Mouse (Mus musculus) kidney, embryonic 16.5 days (tissue): ENCODE measurements around the gene Cyb5r2. TPM values are rescaled to one million over a fixed set of nuclear protein-coding genes. Genes with fewer than 3 reads are reported as not detected.
A peak's percentile ranks its signal among the peaks of the same experiment; 100 is the strongest.

Experiments used
- ATAC-seq: fragments of 200-750 bp; cut with Nextera tagmentation; 2 replicates; pipeline ENCODE4 v1.8.0; 2017; ENCODE audit warnings: moderate TSS enrichment; ENCODE audit not compliant: low FRiP score, low TSS enrichment
- H3K27ac ChIP-seq: fragments of 300-500 bp; sonication (generic); 2 replicates; pipeline ENCODE4 v1.5.1; 2014; ENCODE audit warnings: low read length
- H3K27me3 ChIP-seq: fragments of 300-500 bp; sonication (generic); 2 replicates; pipeline ENCODE4 v1.6.1; 2014; ENCODE audit warnings: low read length, control low read depth, mixed read lengths; ENCODE audit not compliant: insufficient read depth
- H3K36me3 ChIP-seq: fragments of 300-500 bp; sonication (generic); 2 replicates; pipeline ENCODE4 v1.6.1; 2014; ENCODE audit warnings: low read length, control low read depth, mixed read lengths; ENCODE audit not compliant: insufficient read depth
- H3K4me1 ChIP-seq: fragments of 300-500 bp; sonication (generic); 2 replicates; pipeline ENCODE4 v1.6.1; 2014; ENCODE audit warnings: low read length, control low read depth, mixed read lengths; ENCODE audit not compliant: insufficient read depth
- H3K4me2 ChIP-seq: fragments of 300-500 bp; sonication (generic); replicated peaks from 2 replicates; pipeline ENCODE4 v1.6.1; 2014; ENCODE audit warnings: low read depth, low read length
- H3K4me3 ChIP-seq: fragments of 300-500 bp; sonication (generic); 2 replicates; pipeline ENCODE4 v1.5.1; 2014; ENCODE audit warnings: mild to moderate bottlenecking, low read length
- H3K9ac ChIP-seq: fragments of 300-500 bp; sonication (generic); replicated peaks from 2 replicates; pipeline ENCODE4 v1.6.1; 2014; ENCODE audit warnings: low read length
- H3K9me3 ChIP-seq: fragments of 300-500 bp; sonication (generic); 2 replicates; pipeline ENCODE4 v1.6.1; 2016; ENCODE audit warnings: low read length, control low read depth
- WGBS: fragments of 180-500 bp; shearing (Covaris S2); extraction: QIAGEN DNeasy Blood & Tissue Kit; methylation state at CpG from one replicate; pipeline ENCODE4 v1.1.7; 2014; 5-methylcytosine and 5-hydroxymethylcytosine counted together
- polyA plus RNA-seq: library from polyadenylated mRNA; unstranded; fragments of >200 nt; fragmentation: Nextera tagmentation; extraction: Ambion mirVana; gene quantifications from 2 replicates; pipeline ENCODE4 v1.2.1, GENCODE M21; 2015

Cyb5r2 gene
- polyA plus RNA-seq, 1 experiment from 2014 or later, result 0.22 TPM

GRCm38 (mm10) chr7:107733162-107733561, 24.7 kb downstream of the Cyb5r2 start:
- Histone ChIP-seq H3K27me3 (no peaks in the 10 kb centered on the region), H3K36me3 (peaks cover 8% of the 10 kb centered on the region; the same call in 1 of the 2 replicates), H3K4me2 (no peak overlapping the region), H3K4me3 (no peak overlapping the region), H3K9ac (no peak overlapping the region), H3K4me1 (no peaks in the 10 kb centered on the region), H3K9me3 (no peaks in the 10 kb centered on the region), H3K27ac (no peak overlapping the region)
- ATAC-seq, result no peak
- WGBS, result 72% methylated on average over 2 of the region's 2 CpGs

- Histone ChIP-seq H3K9ac (no peak overlapping the region), H3K27ac (no peak overlapping the region), H3K36me3 (peaks cover 8% of the 10 kb centered on the region; the same call in 1 of the 2 replicates), H3K4me3 (no peak overlapping the region), H3K4me2 (no peak overlapping the region), H3K27me3 (no peaks in the 10 kb centered on the region), H3K4me1 (peaks cover 5% of the 10 kb centered on the region; the same call in 1 of the 2 replicates), H3K9me3 (no peaks in the 10 kb centered on the region)
- ATAC-seq, result no peak
- 84% methylated on average over 9 of the region's 10 CpGs for WGBS
Measured at GRCm38 (mm10) chr7:107730587-107730986, 27.2 kb downstream of the Cyb5r2 start.

GRCm38 (mm10) chr7:107727538-107727937, 30.3 kb downstream of the Cyb5r2 start:
- WGBS, result 38% methylated on average over 3 of the region's 3 CpGs

GRCm38 (mm10) chr7:107722536-107722935, 35.3 kb downstream of the Cyb5r2 start:
- no peak overlapping the region for H3K4me3 ChIP-seq
- no peak overlapping the region for H3K4me2 ChIP-seq
- no peaks in the 10 kb centered on the region for H3K9me3 ChIP-seq
- no peaks in the 10 kb centered on the region for H3K27me3 ChIP-seq
- H3K4me1 ChIP-seq, result peaks cover 1% of the 10 kb centered on the region; the same call in 1 of the 2 replicates
- no peak overlapping the region for H3K27ac ChIP-seq
- H3K36me3 ChIP-seq, result peaks cover 5% of the 10 kb centered on the region; the same call in 1 of the 2 replicates
- WGBS, result 93% methylated on average over 4 of the region's 4 CpGs
- H3K9ac ChIP-seq, result no peak overlapping the region
- ATAC-seq, result no peak

More at GRCm38 (mm10) chr7:107727538-107727937, 30.3 kb downstream of the Cyb5r2 start:
- no peaks in the 10 kb centered on the region for H3K27me3 ChIP-seq
- H3K27ac ChIP-seq, result no peak overlapping the region
- no peaks in the 10 kb centered on the region for H3K9me3 ChIP-seq
- no peak overlapping the region for H3K4me3 ChIP-seq
- H3K9ac ChIP-seq, result no peak overlapping the region
- peaks cover 5% of the 10 kb centered on the region; the same call in 1 of the 2 replicates for H3K4me1 ChIP-seq
- no peak overlapping the region for H3K4me2 ChIP-seq
- no peak for ATAC-seq
- H3K36me3 ChIP-seq, result peaks cover 13% of the 10 kb centered on the region; the same call in 1 of the 2 replicates

GRCm38 (mm10) chr7:107720771-107721170, 37.1 kb downstream of the Cyb5r2 start:
- H3K9ac ChIP-seq, result no peak overlapping the region
- H3K27me3 ChIP-seq, result no peaks in the 10 kb centered on the region
- no peak overlapping the region for H3K27ac ChIP-seq
- H3K4me2 ChIP-seq, result no peak overlapping the region
- ATAC-seq, result no peak
- peaks cover 5% of the 10 kb centered on the region; the same call in 1 of the 2 replicates for H3K36me3 ChIP-seq
- H3K9me3 ChIP-seq, result no peaks in the 10 kb centered on the region
- 94% methylated on average over 1 of the region's 1 CpGs for WGBS
- H3K4me3 ChIP-seq, result no peak overlapping the region
- H3K4me1 ChIP-seq, result no peaks in the 10 kb centered on the region

- Histone ChIP-seq H3K4me1 (no peaks in the 10 kb centered on the region), H3K4me2 (no peak overlapping the region), H3K27me3 (no peaks in the 10 kb centered on the region), H3K36me3 (no peaks in the 10 kb centered on the region), H3K9ac (no peak overlapping the region), H3K4me3 (no peak overlapping the region), H3K27ac (no peak overlapping the region), H3K9me3 (no peaks in the 10 kb centered on the region)
- WGBS, result 83% methylated on average over 5 of the region's 5 CpGs
- ATAC-seq, result no peak
Measured at GRCm38 (mm10) chr7:107714067-107714466, 43.8 kb downstream of the Cyb5r2 start.

GRCm38 (mm10) chr7:107712743-107713142, 45.1 kb downstream of the Cyb5r2 start:
- Histone ChIP-seq H3K27me3 (no peaks in the 10 kb centered on the region), H3K4me1 (peaks cover 9% of the 10 kb centered on the region; the same call in 1 of the 2 replicates), H3K4me3 (no peak overlapping the region), H3K9me3 (no peaks in the 10 kb centered on the region), H3K36me3 (no peaks in the 10 kb centered on the region), H3K4me2 (no peak overlapping the region), H3K27ac (no peak overlapping the region), H3K9ac (no peak overlapping the region)
- WGBS, result 70% methylated on average over 6 of the region's 6 CpGs
- no peak for ATAC-seq

GRCm38 (mm10) chr7:107708491-107709112, 49.2 kb downstream of the Cyb5r2 start:
- Histone ChIP-seq H3K4me3 (peak overlapping the region; percentile 38), H3K9me3 (no peaks in the 10 kb centered on the region), H3K36me3 (no peaks in the 10 kb centered on the region), H3K27me3 (no peaks in the 10 kb centered on the region), H3K4me1 (peaks cover 13% of the 10 kb centered on the region; the same call in 1 of the 2 replicates), H3K4me2 (peak overlapping the region; percentile 55), H3K9ac (peak overlapping the region; percentile 43), H3K27ac (peak overlapping the region; percentile 65)
- ATAC-seq, result peak; percentile 95
- 2% methylated on average over 10 of the region's 10 CpGs for WGBS

GRCm38 (mm10) chr7:107707650-107708049, 50.2 kb downstream of the Cyb5r2 start:
- Histone ChIP-seq H3K27ac (no peak overlapping the region), H3K36me3 (no peaks in the 10 kb centered on the region), H3K9ac (no peak overlapping the region), H3K9me3 (no peaks in the 10 kb centered on the region), H3K4me2 (no peak overlapping the region), H3K4me3 (no peak overlapping the region), H3K27me3 (no peaks in the 10 kb centered on the region), H3K4me1 (peaks cover 19% of the 10 kb centered on the region)
- ATAC-seq, result no peak
- WGBS, result 49% methylated on average over 9 of the region's 9 CpGs

- Histone ChIP-seq H3K27ac (no peak overlapping the region), H3K27me3 (no peaks in the 10 kb centered on the region), H3K4me2 (no peak overlapping the region), H3K4me3 (no peak overlapping the region), H3K36me3 (no peaks in the 10 kb centered on the region), H3K9me3 (no peaks in the 10 kb centered on the region), H3K9ac (no peak overlapping the region), H3K4me1 (peaks cover 21% of the 10 kb centered on the region)
- no peak for ATAC-seq
- 82% methylated on average over 5 of the region's 5 CpGs for WGBS
Measured at GRCm38 (mm10) chr7:107705941-107706340, 51.9 kb downstream of the Cyb5r2 start.
